Comparison of ENCODE assay signal across 17 mouse cellular contexts in the genomic region with DNA sequence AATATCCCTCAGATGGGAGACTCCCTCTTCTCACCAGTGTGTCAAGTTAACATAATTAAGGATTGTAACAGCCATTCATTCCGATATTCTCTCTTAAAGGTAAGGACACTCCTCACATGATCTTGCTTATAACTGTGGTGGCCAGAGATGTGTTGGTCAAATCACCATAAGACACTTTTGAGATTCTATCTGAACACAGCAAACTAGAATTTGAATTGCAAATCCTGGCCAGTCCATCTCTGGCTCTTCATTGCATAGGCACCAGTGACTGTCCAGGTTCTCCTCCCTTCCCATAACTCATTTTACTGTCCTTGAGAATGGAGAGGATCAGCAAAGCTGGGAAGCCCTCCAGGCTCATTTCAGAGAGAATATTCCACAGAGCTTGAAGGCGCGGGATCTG. TPM values are rescaled to one million over a fixed set of nuclear protein-coding genes. Genes with fewer than 3 reads are reported as not detected.
A peak's percentile ranks its signal among the peaks of the same experiment; 100 is the strongest.
DNase-seq lines count a peak whose midpoint lies in the region.
"Had no signal": no experiment of that assay in that cellular context is flagged by ENCODE, and none has a peak within 500 bp of the region (broad histone marks: within the 10 kb centered on the region; RNA-seq: fewer than 3 reads in every experiment).

A gene (plus strand): TSS at position 301 of the 400 bp plus-strand sequence.

- DNase-seq in heart, adult 11 months = peak; percentile 89
- DNase-seq in heart, postnatal 36 days = no peak
- DNase-seq in left cerebral cortex, adult 8-10 months (ENCODE audit: low spot score in 2 of 2) = no peak
- DNase-seq in left cerebral cortex, postnatal 25 days (ENCODE audit: low spot score in 2 of 2) = no peak
- DNase-seq: adrenal gland, adult 2 months; adrenal gland, adult 8-10 months; adrenal gland, postnatal 10 days; adrenal gland, postnatal 14 days; adrenal gland, postnatal 25 days; adrenal gland, postnatal 36 days; B cell, adult 2 months; cerebellum, adult 11 months; cerebellum, adult 11-12 months; cerebellum, adult 18-20 months had no signal

- intact Hi-C loops in heart, postnatal 36 days (cut with DNase I) = no loop called here
- intact Hi-C loops in left cerebral cortex, postnatal 25 days (cut with DNase I) = no loop called here

RNA-seq across cellular contexts. Expression of the gene that starts here (rescaled TPM):
- not detected for total RNA-seq in heart, postnatal 36 days (2021)
- 10 to 100 TPM in 3 of 4 experiments, 1 to 10 TPM in 1; 9.7 to 11.6 (median 10.7) TPM for total RNA-seq in left cerebral cortex, adult 8-10 months (2022)
- 1 to 10 TPM; 6.4 to 9.9 TPM for total RNA-seq in left cerebral cortex, postnatal 25 days (2021)
- total RNA-seq: adrenal gland, postnatal 14 days; adrenal gland, postnatal 36 days; CH12.LX; ES-E14; MEL had no signal

Comparison
In these comparisons a context has a peak if more than half of its experiments do, and no peak if none do; other contexts are left out.
1. RNA of the gene that starts here (total RNA-seq): 9.7 to 11.6 TPM in left cerebral cortex, adult 8-10 months and 6.4 to 9.9 TPM in left cerebral cortex, postnatal 25 days; not detected in heart, postnatal 36 days; every median in the first group is over 4 times any median in the second.